Mouse (Mus musculus): ENCODE measurements at regions not wholly inside any gene's neighbourhood (a gene's known extent, or its start where the extent isn't known, plus 50 kb on each side); places are given as distances from the start of the nearest gene placed in this dataset.

DNA sequence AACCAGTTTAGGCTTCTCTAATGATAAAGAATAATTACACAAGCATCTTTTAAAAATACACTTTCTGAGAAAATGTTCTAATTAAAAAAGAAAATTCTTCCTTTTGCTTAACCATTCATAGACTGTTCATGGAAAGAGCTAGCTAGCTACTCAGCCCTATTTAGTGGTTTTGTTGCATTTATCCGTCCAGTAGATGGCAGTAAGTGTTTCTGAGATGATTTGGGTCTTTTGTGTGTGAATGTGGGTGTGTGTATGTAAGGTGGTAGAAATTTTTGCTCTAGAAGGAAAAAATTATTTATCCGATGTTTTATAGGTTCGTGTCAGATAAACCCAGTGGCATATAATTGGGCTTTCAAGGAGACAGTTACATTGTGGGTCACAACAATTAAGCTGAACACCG, 167.5 kb upstream of the Sash1 start:
- H3K27ac ChIP-seq (ENCODE audit: low read length) = no peak overlapping the region
- no peak overlapping the region for H3K4me3 ChIP-seq (ENCODE audit: low read length)
- 45% methylated on average over 4 of the region's 4 CpGs for WGBS
- H3K9me3 ChIP-seq (ENCODE audit: control insufficient read depth, low read length) = no peaks in the 10 kb centered on the region
- H3K27me3 ChIP-seq (replicated peaks; ENCODE audit: control insufficient read depth, insufficient read depth, low read length) = no peaks in the 10 kb centered on the region
- no peaks in the 10 kb centered on the region for H3K4me1 ChIP-seq (ENCODE audit: control insufficient read depth, insufficient read depth, low read length)
- H3K4me2 ChIP-seq (ENCODE audit: low read depth, low read length) = no peak overlapping the region
- no peaks in the 10 kb centered on the region for H3K36me3 ChIP-seq (ENCODE audit: control insufficient read depth, insufficient read depth, low read length)
- ATAC-seq = no peak
- H3K9ac ChIP-seq (ENCODE audit: low read depth, low read length) = no peak overlapping the region

DNA sequence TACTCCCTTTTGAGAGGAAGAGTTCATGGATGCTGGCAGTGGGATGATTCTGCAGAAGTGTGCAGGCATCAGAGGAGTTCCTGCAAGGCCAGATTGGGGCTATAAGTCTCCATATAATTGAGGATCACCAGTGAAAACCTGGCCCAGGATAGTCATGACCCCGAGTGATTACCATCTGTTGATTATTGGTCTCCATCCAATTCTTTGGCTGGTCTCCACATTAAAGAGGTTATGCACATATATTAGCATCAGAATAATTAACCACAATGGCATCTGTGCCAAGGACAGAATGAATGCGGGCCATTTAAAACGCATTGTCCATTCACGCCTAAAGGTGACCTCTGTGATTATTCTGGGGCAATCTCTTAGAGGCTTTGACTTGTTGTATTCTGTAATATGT, 161.5 kb upstream of the Sash1 start:
- H3K9ac ChIP-seq (ENCODE audit: low read depth, low read length) = no peak overlapping the region
- H3K9me3 ChIP-seq (ENCODE audit: control insufficient read depth, low read length) = no peaks in the 10 kb centered on the region
- no peak for ATAC-seq
- H3K27me3 ChIP-seq (replicated peaks; ENCODE audit: control insufficient read depth, insufficient read depth, low read length) = no peaks in the 10 kb centered on the region
- WGBS = 87% methylated on average over 4 of the region's 4 CpGs
- no peak overlapping the region for H3K27ac ChIP-seq (ENCODE audit: low read length)
- no peak overlapping the region for H3K4me3 ChIP-seq (ENCODE audit: low read length)
- no peaks in the 10 kb centered on the region for H3K4me1 ChIP-seq (ENCODE audit: control insufficient read depth, insufficient read depth, low read length)
- H3K36me3 ChIP-seq (ENCODE audit: control insufficient read depth, insufficient read depth, low read length) = no peaks in the 10 kb centered on the region
- no peak overlapping the region for H3K4me2 ChIP-seq (ENCODE audit: low read depth, low read length)

DNA sequence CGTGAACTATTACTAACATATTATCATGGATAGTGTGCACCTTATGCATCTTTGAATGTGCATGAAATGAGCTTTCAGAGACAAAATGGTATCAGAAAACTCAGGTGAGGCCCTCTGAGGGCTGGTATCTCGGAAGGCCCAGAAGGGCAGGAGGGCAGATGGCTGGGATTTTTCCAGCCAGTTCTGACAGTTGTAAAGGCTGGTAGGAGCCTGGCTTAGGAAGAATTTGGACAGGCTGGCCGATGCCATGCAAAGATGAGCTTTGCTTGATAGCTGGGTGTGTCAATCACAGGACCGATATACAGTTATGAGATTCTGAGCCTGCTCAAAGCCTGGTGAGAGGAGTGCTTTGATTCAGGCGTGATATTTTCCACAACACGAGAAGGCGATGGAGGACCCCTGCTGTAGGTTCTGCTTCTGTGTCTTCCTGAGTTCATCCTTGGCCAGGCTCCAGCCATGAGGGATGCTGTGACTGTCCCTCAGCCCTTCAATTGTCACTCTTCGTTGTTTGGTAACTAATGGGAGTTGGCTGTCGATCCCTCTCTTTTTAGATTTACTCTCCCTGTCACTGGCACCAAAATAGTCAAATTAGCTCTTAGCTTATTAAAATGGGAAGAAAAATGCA, 159.0 kb upstream of the Sash1 start:
- Histone ChIP-seq H3K4me2 (ENCODE audit: low read depth, low read length) (no peak overlapping the region), H3K27ac (ENCODE audit: low read length) (no peak overlapping the region), H3K9ac (ENCODE audit: low read depth, low read length) (no peak overlapping the region), H3K4me1 (ENCODE audit: control insufficient read depth, insufficient read depth, low read length) (no peaks in the 10 kb centered on the region), H3K4me3 (ENCODE audit: low read length) (no peak overlapping the region), H3K9me3 (ENCODE audit: control insufficient read depth, low read length) (no peaks in the 10 kb centered on the region), H3K27me3 (replicated peaks; ENCODE audit: control insufficient read depth, insufficient read depth, low read length) (no peaks in the 10 kb centered on the region), H3K36me3 (ENCODE audit: control insufficient read depth, insufficient read depth, low read length) (no peaks in the 10 kb centered on the region)
- 88% methylated on average over 9 of the region's 9 CpGs for WGBS
- no peak for ATAC-seq

DNA sequence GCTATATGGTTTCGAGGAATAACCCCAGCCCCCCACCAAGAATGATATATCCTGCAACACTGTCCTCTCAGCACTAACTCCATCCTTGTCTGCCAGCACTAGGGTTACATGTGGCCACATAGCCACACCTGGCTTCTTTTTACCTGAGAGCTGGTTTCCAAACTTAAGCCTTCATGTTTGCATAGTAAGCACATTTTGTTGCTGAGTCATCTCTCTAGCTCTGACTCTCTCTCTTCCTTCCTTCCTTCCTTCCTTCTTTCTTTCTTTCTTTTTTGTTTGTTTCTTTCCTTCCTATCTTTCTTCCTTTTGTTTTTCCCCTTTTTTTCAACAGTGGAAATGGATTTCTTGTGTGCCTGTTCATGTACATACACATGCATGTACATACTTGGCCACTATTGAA, 157.6 kb upstream of the Sash1 start:
- H3K27me3 ChIP-seq (replicated peaks; ENCODE audit: control insufficient read depth, insufficient read depth, low read length) = no peaks in the 10 kb centered on the region
- no peak overlapping the region for H3K4me2 ChIP-seq (ENCODE audit: low read depth, low read length)
- H3K36me3 ChIP-seq (ENCODE audit: control insufficient read depth, insufficient read depth, low read length) = no peaks in the 10 kb centered on the region
- no peak overlapping the region for H3K9ac ChIP-seq (ENCODE audit: low read depth, low read length)
- 93% methylated on average over 1 of the region's 1 CpGs for WGBS
- no peak for ATAC-seq
- no peaks in the 10 kb centered on the region for H3K4me1 ChIP-seq (ENCODE audit: control insufficient read depth, insufficient read depth, low read length)
- no peaks in the 10 kb centered on the region for H3K9me3 ChIP-seq (ENCODE audit: control insufficient read depth, low read length)
- no peak overlapping the region for H3K27ac ChIP-seq (ENCODE audit: low read length)
- H3K4me3 ChIP-seq (ENCODE audit: low read length) = no peak overlapping the region

DNA sequence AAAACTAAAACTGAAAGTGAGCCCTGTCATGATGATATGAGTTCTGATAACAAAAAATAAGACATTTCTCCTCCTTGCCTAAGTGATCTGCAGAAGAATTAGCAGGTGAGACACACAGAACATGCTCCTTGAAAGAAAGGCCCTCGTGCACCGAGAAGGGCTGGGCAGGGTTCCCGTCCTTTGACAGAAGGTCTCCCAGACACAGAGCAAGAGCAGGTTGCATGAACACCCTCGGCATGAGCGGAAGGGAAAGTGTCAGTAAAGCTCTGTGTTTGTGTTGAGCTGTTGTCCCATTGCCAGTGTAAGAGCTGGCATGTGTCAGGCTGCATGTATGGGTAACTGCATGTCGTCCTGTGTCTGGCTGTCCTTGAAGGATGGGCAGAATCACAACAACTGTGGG, 144.6 kb upstream of the Sash1 start:
- WGBS = 80% methylated on average over 6 of the region's 6 CpGs
- H3K27me3 ChIP-seq (replicated peaks; ENCODE audit: control insufficient read depth, insufficient read depth, low read length) = no peaks in the 10 kb centered on the region
- H3K27ac ChIP-seq (ENCODE audit: low read length) = no peak overlapping the region

DNA sequence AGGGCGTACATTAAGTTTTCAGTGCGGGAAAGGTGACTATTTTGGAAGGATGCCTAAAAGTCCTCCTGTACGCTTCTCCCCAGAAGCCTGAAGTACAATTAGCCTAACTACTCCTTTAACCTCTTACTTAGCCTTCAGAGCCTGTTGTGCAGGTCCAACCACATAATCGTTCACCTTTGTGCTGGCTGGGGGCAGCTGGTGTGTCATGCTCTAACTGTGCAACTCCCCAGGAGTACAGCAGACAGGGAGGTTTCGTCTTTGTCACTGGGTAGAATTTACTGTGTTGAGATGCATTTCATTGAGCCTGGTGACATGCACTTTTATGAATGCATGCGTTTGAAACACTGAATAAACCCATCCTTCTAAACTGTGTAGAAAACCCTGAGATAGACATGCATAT, 143.6 kb upstream of the Sash1 start:
- ATAC-seq = no peak
- Histone ChIP-seq H3K4me2 (ENCODE audit: low read depth, low read length) (no peak overlapping the region), H3K36me3 (ENCODE audit: control insufficient read depth, insufficient read depth, low read length) (no peaks in the 10 kb centered on the region), H3K9me3 (ENCODE audit: control insufficient read depth, low read length) (no peaks in the 10 kb centered on the region), H3K27ac (ENCODE audit: low read length) (no peak overlapping the region), H3K4me1 (ENCODE audit: control insufficient read depth, insufficient read depth, low read length) (peaks cover 4% of the 10 kb centered on the region; the same call in 1 of the 2 replicates), H3K4me3 (ENCODE audit: low read length) (no peak overlapping the region), H3K27me3 (replicated peaks; ENCODE audit: control insufficient read depth, insufficient read depth, low read length) (no peaks in the 10 kb centered on the region), H3K9ac (ENCODE audit: low read depth, low read length) (no peak overlapping the region)
- WGBS = 62% methylated on average over 6 of the region's 6 CpGs

More for the DNA sequence above, 144.6 kb upstream of the Sash1 start:
- H3K4me1 ChIP-seq (ENCODE audit: control insufficient read depth, insufficient read depth, low read length) = peaks cover 4% of the 10 kb centered on the region; the same call in 1 of the 2 replicates
- H3K9ac ChIP-seq (ENCODE audit: low read depth, low read length) = no peak overlapping the region
- no peak overlapping the region for H3K4me3 ChIP-seq (ENCODE audit: low read length)
- no peak for ATAC-seq
- no peak overlapping the region for H3K4me2 ChIP-seq (ENCODE audit: low read depth, low read length)
- H3K36me3 ChIP-seq (ENCODE audit: control insufficient read depth, insufficient read depth, low read length) = no peaks in the 10 kb centered on the region
- H3K9me3 ChIP-seq (ENCODE audit: control insufficient read depth, low read length) = no peaks in the 10 kb centered on the region

DNA sequence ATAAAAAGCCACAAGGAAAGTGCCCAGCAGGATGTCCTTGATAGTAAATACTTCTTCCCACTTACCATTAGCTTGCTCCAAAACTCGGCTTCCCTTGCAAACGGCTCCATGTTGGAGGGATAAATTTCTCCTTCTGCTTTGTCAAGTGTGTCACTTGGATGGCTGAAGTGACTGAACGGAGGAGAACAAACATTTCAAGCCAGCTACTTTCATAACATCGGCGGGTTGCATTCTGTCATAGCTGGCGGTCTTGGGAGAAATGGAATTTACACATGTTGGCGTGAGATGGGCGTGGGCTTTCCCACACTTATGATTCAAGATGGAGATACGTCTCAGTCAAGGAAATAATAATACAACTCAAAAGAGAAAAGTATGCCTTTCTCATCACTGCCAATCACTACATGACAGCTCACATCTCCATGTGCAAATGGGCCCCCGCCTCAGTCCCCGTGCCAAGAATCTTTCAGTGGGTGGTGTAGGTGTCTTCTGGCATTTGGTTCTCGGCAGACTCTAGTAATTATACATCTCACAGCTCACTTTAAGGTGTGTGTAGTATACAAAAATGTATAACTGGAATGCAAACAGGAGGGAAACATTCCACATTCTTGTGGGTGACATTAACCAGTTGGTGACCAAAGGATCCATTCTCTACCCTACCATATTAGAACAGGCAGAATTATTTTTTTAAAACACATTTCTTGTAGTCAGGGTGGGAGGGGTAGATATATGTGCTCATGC, 141.4 kb upstream of the Sash1 start:
- Histone ChIP-seq H3K27me3 (replicated peaks; ENCODE audit: control insufficient read depth, insufficient read depth, low read length) (no peaks in the 10 kb centered on the region), H3K4me2 (ENCODE audit: low read depth, low read length) (no peak overlapping the region), H3K27ac (ENCODE audit: low read length) (no peak overlapping the region), H3K9ac (ENCODE audit: low read depth, low read length) (no peak overlapping the region), H3K9me3 (ENCODE audit: control insufficient read depth, low read length) (no peaks in the 10 kb centered on the region), H3K36me3 (ENCODE audit: control insufficient read depth, insufficient read depth, low read length) (no peaks in the 10 kb centered on the region), H3K4me3 (ENCODE audit: low read length) (no peak overlapping the region), H3K4me1 (ENCODE audit: control insufficient read depth, insufficient read depth, low read length) (peaks cover 4% of the 10 kb centered on the region; the same call in 1 of the 2 replicates)
- 86% methylated on average over 12 of the region's 12 CpGs for WGBS
- no peak for ATAC-seq

DNA sequence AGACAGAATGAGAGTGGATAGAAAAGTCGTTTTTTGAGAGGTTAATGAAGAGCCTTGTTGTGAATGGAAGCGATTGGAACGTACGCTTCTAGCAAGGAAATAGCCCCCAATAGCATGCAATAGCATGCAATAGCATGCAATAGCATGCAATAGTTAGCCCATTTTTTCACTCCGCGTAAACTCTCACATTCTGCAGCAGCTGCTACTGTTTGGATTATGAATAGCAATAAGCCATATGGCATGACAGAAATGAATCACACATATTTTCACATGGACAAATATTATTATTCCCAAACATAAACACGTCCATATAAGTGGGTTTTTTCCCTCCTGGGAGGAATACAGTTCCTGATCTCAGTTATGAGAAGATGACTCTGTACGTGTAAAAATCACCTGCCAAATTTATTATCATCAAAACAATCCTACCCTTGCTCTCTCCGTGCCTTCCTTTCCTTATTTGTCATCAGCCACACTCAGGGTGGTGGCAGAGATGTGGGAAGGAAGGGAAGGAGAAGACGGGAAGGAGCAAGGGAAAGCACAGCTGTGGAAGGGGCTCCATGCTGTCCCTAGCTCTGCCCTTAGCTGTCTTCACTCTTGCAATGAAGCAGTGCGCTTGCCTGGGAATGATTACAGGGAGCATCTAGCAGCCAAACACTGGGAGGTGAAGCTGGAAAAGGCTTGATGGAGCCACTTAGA, 129.1 kb upstream of the Sash1 start:
- no peak overlapping the region for H3K4me2 ChIP-seq (ENCODE audit: low read depth, low read length)
- H3K27me3 ChIP-seq (replicated peaks; ENCODE audit: control insufficient read depth, insufficient read depth, low read length) = no peaks in the 10 kb centered on the region
- ATAC-seq = peak; percentile 71

DNA sequence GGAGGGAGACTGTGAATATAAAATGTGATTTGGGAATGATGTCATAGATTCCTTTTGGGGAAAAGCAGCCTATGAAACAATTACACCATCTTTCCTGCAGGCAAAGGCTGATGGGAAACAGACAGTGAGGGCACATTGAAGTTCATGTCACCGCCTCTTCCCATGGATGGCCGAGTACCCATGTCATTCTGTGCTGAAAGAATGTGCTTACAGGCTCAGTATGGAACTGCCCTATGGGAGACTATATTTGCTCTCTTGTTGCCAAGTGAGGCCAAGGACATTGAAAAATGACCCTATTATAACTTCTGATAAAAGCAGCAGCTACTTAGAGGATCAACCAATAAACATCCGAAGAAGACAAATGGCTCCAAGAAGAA, 127.7 kb upstream of the Sash1 start:
- Histone ChIP-seq H3K4me1 (ENCODE audit: control insufficient read depth, insufficient read depth, low read length) (no peaks in the 10 kb centered on the region), H3K36me3 (ENCODE audit: control insufficient read depth, insufficient read depth, low read length) (no peaks in the 10 kb centered on the region), H3K9me3 (ENCODE audit: control insufficient read depth, low read length) (no peaks in the 10 kb centered on the region), H3K4me2 (ENCODE audit: low read depth, low read length) (no peak overlapping the region), H3K27ac (ENCODE audit: low read length) (no peak overlapping the region), H3K9ac (ENCODE audit: low read depth, low read length) (no peak overlapping the region), H3K4me3 (ENCODE audit: low read length) (no peak overlapping the region), H3K27me3 (replicated peaks; ENCODE audit: control insufficient read depth, insufficient read depth, low read length) (no peaks in the 10 kb centered on the region)
- no peak for ATAC-seq
- WGBS = 59% methylated on average over 3 of the region's 3 CpGs

More for the DNA sequence above, 129.1 kb upstream of the Sash1 start:
- Histone ChIP-seq H3K27ac (ENCODE audit: low read length) (peak overlapping the region; percentile 70), H3K36me3 (ENCODE audit: control insufficient read depth, insufficient read depth, low read length) (no peaks in the 10 kb centered on the region), H3K9ac (ENCODE audit: low read depth, low read length) (no peak overlapping the region), H3K9me3 (ENCODE audit: control insufficient read depth, low read length) (no peaks in the 10 kb centered on the region), H3K4me3 (ENCODE audit: low read length) (no peak overlapping the region), H3K4me1 (ENCODE audit: control insufficient read depth, insufficient read depth, low read length) (no peaks in the 10 kb centered on the region)
- 56% methylated on average over 11 of the region's 11 CpGs for WGBS
